Mouse (Mus musculus) kidney, embryonic 16.5 days (tissue): ENCODE measurements around the gene Higd1b. TPM values are rescaled to one million over a fixed set of nuclear protein-coding genes. Genes with fewer than 3 reads are reported as not detected.
A peak's percentile ranks its signal among the peaks of the same experiment; 100 is the strongest.

Source experiments
- ATAC-seq: fragments of 200-750 bp; cut with Nextera tagmentation; 2 replicates; pipeline ENCODE4 v1.8.0; 2017; ENCODE audit warnings: moderate TSS enrichment; ENCODE audit not compliant: low FRiP score, low TSS enrichment
- H3K27ac ChIP-seq: fragments of 300-500 bp; sonication (generic); 2 replicates; pipeline ENCODE4 v1.5.1; 2014; ENCODE audit warnings: low read length
- H3K27me3 ChIP-seq: fragments of 300-500 bp; sonication (generic); 2 replicates; pipeline ENCODE4 v1.6.1; 2014; ENCODE audit warnings: low read length, control low read depth, mixed read lengths; ENCODE audit not compliant: insufficient read depth
- H3K36me3 ChIP-seq: fragments of 300-500 bp; sonication (generic); 2 replicates; pipeline ENCODE4 v1.6.1; 2014; ENCODE audit warnings: low read length, control low read depth, mixed read lengths; ENCODE audit not compliant: insufficient read depth
- H3K4me1 ChIP-seq: fragments of 300-500 bp; sonication (generic); 2 replicates; pipeline ENCODE4 v1.6.1; 2014; ENCODE audit warnings: low read length, control low read depth, mixed read lengths; ENCODE audit not compliant: insufficient read depth
- H3K4me2 ChIP-seq: fragments of 300-500 bp; sonication (generic); replicated peaks from 2 replicates; pipeline ENCODE4 v1.6.1; 2014; ENCODE audit warnings: low read depth, low read length
- H3K4me3 ChIP-seq: fragments of 300-500 bp; sonication (generic); 2 replicates; pipeline ENCODE4 v1.5.1; 2014; ENCODE audit warnings: mild to moderate bottlenecking, low read length
- H3K9ac ChIP-seq: fragments of 300-500 bp; sonication (generic); replicated peaks from 2 replicates; pipeline ENCODE4 v1.6.1; 2014; ENCODE audit warnings: low read length
- H3K9me3 ChIP-seq: fragments of 300-500 bp; sonication (generic); 2 replicates; pipeline ENCODE4 v1.6.1; 2016; ENCODE audit warnings: low read length, control low read depth
- WGBS: fragments of 180-500 bp; shearing (Covaris S2); extraction: QIAGEN DNeasy Blood & Tissue Kit; methylation state at CpG from one replicate; pipeline ENCODE4 v1.1.7; 2014; 5-methylcytosine and 5-hydroxymethylcytosine counted together
- polyA plus RNA-seq: library from polyadenylated mRNA; unstranded; fragments of >200 nt; fragmentation: Nextera tagmentation; extraction: Ambion mirVana; gene quantifications from 2 replicates; pipeline ENCODE4 v1.2.1, GENCODE M21; 2015

Higd1b gene
- polyA plus RNA-seq, 1 experiment from 2014 or later = 2.5 TPM

GRCm38 (mm10) chr11:102864272-102864671 is 28.6 kb downstream of the Higd1b start:
- Histone ChIP-seq H3K9ac (no peak overlapping the region), H3K4me3 (no peak overlapping the region), H3K36me3 (peaks cover 65% of the 10 kb centered on the region), H3K4me1 (no peaks in the 10 kb centered on the region), H3K27me3 (no peaks in the 10 kb centered on the region), H3K9me3 (no peaks in the 10 kb centered on the region), H3K4me2 (no peak overlapping the region), H3K27ac (no peak overlapping the region)
- no peak for ATAC-seq
- WGBS = 32% methylated on average over 4 of the region's 4 CpGs

GRCm38 (mm10) chr11:102874801-102875334 is 39.2 kb downstream of the Higd1b start:
- H3K4me2 ChIP-seq = no peak overlapping the region
- H3K36me3 ChIP-seq = peaks cover 52% of the 10 kb centered on the region
- no peak for ATAC-seq
- no peaks in the 10 kb centered on the region for H3K9me3 ChIP-seq
- no peak overlapping the region for H3K4me3 ChIP-seq
- peaks cover 8% of the 10 kb centered on the region for H3K4me1 ChIP-seq
- 89% methylated on average over 7 of the region's 7 CpGs for WGBS
- no peak overlapping the region for H3K27ac ChIP-seq
- H3K27me3 ChIP-seq = no peaks in the 10 kb centered on the region
- no peak overlapping the region for H3K9ac ChIP-seq

GRCm38 (mm10) chr11:102879558-102879957 is 43.9 kb downstream of the Higd1b start:
- Histone ChIP-seq H3K9ac (no peak overlapping the region), H3K4me2 (peak overlapping the region; percentile 80; the same call in 1 of the 2 replicates), H3K27ac (no peak overlapping the region), H3K4me1 (peaks cover 17% of the 10 kb centered on the region), H3K9me3 (no peaks in the 10 kb centered on the region), H3K4me3 (no peak overlapping the region; the same call in 1 of the 2 replicates), H3K27me3 (no peaks in the 10 kb centered on the region), H3K36me3 (peaks cover 28% of the 10 kb centered on the region)
- 48% methylated on average over 2 of the region's 2 CpGs for WGBS
- ATAC-seq = no peak

GRCm38 (mm10) chr11:102880585-102881313 is 45.1 kb downstream of the Higd1b start, which contains the start of the genes Eftud2 and Ccdc103:
TSS of gene Eftud2 (minus strand) at chr11:102880985.
TSS of gene Ccdc103 (plus strand) at chr11:102881204.
- Histone ChIP-seq H3K36me3 (peaks cover 17% of the 10 kb centered on the region), H3K9ac (peak within 1 kb of the TSS; percentile 86), H3K4me2 (peak within 1 kb of the TSS; percentile 80), H3K9me3 (no peaks in the 10 kb centered on the region), H3K27me3 (no peaks in the 10 kb centered on the region), H3K27ac (peak within 1 kb of the TSS; percentile 84), H3K4me3 (peak within 1 kb of the TSS; percentile 86), H3K4me1 (peaks cover 17% of the 10 kb centered on the region)
- peak; percentile 88 for ATAC-seq
- under 1% methylated on average over 62 of the region's 62 CpGs for WGBS

GRCm38 (mm10) chr11:102881314-102882198 is 45.9 kb downstream of the Higd1b start:
- H3K9ac ChIP-seq = peak overlapping the region; percentile 86
- H3K4me2 ChIP-seq = peak overlapping the region; percentile 80
- peaks cover 12% of the 10 kb centered on the region; the same call in 1 of the 2 replicates for H3K36me3 ChIP-seq
- H3K27me3 ChIP-seq = no peaks in the 10 kb centered on the region
- H3K27ac ChIP-seq = peak overlapping the region; percentile 84; the same call in 1 of the 2 replicates
- peaks cover 17% of the 10 kb centered on the region for H3K4me1 ChIP-seq
- peak overlapping the region; percentile 86 for H3K4me3 ChIP-seq
- 19% methylated on average over 13 of the region's 13 CpGs for WGBS
- H3K9me3 ChIP-seq = no peaks in the 10 kb centered on the region
- no peak for ATAC-seq

- H3K4me2 ChIP-seq = no peak within 1 kb of the TSS
- no peak within 1 kb of the TSS for H3K27ac ChIP-seq
- H3K9ac ChIP-seq = no peak within 1 kb of the TSS
- H3K4me3 ChIP-seq = no peak within 1 kb of the TSS
- no peaks in the 10 kb centered on the region for H3K36me3 ChIP-seq
- no peak for ATAC-seq
- no peaks in the 10 kb centered on the region for H3K27me3 ChIP-seq
- H3K4me1 ChIP-seq = peaks cover 11% of the 10 kb centered on the region
- 53% methylated on average over 10 of the region's 10 CpGs for WGBS
- H3K9me3 ChIP-seq = no peaks in the 10 kb centered on the region
Measured at GRCm38 (mm10) chr11:102884616-102885219, 49.1 kb downstream of the Higd1b start, which contains the start of gene Fam187a. TSS of gene Fam187a (plus strand) at chr11:102885169.

- no peak for ATAC-seq
- Histone ChIP-seq H3K27me3 (peaks cover 3% of the 10 kb centered on the region; the same call in 1 of the 2 replicates), H3K4me2 (no peak overlapping the region)
Measured at GRCm38 (mm10) chr11:102887433-102887832, 51.8 kb downstream of the Higd1b start.

More at GRCm38 (mm10) chr11:102887433-102887832, 51.8 kb downstream of the Higd1b start:
- H3K36me3 ChIP-seq = no peaks in the 10 kb centered on the region
- WGBS = 84% methylated on average over 5 of the region's 5 CpGs
- no peaks in the 10 kb centered on the region for H3K9me3 ChIP-seq
- no peak overlapping the region for H3K4me3 ChIP-seq
- H3K9ac ChIP-seq = no peak overlapping the region
- no peak overlapping the region for H3K27ac ChIP-seq
- no peaks in the 10 kb centered on the region for H3K4me1 ChIP-seq
